Mouse (Mus musculus): Measurements from ENCODE around the gene Ppm1h.
A peak's percentile ranks its signal among the peaks of the same experiment; 100 is the strongest.

The Ppm1h gene

GRCm38 (mm10) chr10:122698347-122698746, 19.8 kb downstream of the Ppm1h start:
- DNase-seq (ENCODE audit: low spot score in 2 of 2): no peak

GRCm38 (mm10) chr10:122704901-122705300, 26.3 kb downstream of the Ppm1h start:
- DNase-seq (ENCODE audit: low spot score in 2 of 2): no peak

GRCm38 (mm10) chr10:122705457-122705856, 26.9 kb downstream of the Ppm1h start:
- no peak for DNase-seq (ENCODE audit: low spot score in 2 of 2)

- no peak for DNase-seq (ENCODE audit: low spot score in 2 of 2)
These were observed 32.8 kb downstream of the Ppm1h start for GRCm38 (mm10) chr10:122711381-122711811.

- DNase-seq (ENCODE audit: low spot score in 2 of 2): no peak
These were observed 33.7 kb downstream of the Ppm1h start for GRCm38 (mm10) chr10:122712307-122712706.

GRCm38 (mm10) chr10:122715856-122716255, 37.3 kb downstream of the Ppm1h start:
- peak; percentile 49 to 70 for DNase-seq (ENCODE audit: low spot score in 2 of 2)

- no peak for DNase-seq (ENCODE audit: low spot score in 2 of 2)
These were observed 37.7 kb downstream of the Ppm1h start for GRCm38 (mm10) chr10:122716286-122716685.

- DNase-seq (ENCODE audit: low spot score in 2 of 2): no peak
These were observed 38.3 kb downstream of the Ppm1h start for GRCm38 (mm10) chr10:122716739-122717474.

- peak; percentile 57 to 75 for DNase-seq (ENCODE audit: low spot score in 2 of 2)
These were observed 39.3 kb downstream of the Ppm1h start for GRCm38 (mm10) chr10:122717754-122718415.

GRCm38 (mm10) chr10:122718951-122719350, 40.4 kb downstream of the Ppm1h start:
- no peak for DNase-seq (ENCODE audit: low spot score in 2 of 2)

- DNase-seq (ENCODE audit: low spot score in 2 of 2): no peak
These were observed 43.5 kb downstream of the Ppm1h start for GRCm38 (mm10) chr10:122722111-122722510.

GRCm38 (mm10) chr10:122724692-122725091, 46.1 kb downstream of the Ppm1h start:
- peak in 1 of 2 experiments; percentile 72 for DNase-seq (ENCODE audit: low spot score in 2 of 2)

GRCm38 (mm10) chr10:122727228-122727627, 48.7 kb downstream of the Ppm1h start:
- DNase-seq (ENCODE audit: low spot score in 2 of 2): no peak

- DNase-seq (ENCODE audit: low spot score in 2 of 2): no peak
These were observed 49.6 kb downstream of the Ppm1h start for GRCm38 (mm10) chr10:122728172-122728571.

- no peak for DNase-seq (ENCODE audit: low spot score in 2 of 2)
These were observed 53.6 kb downstream of the Ppm1h start for GRCm38 (mm10) chr10:122732146-122732545.

- DNase-seq (ENCODE audit: low spot score in 2 of 2): no peak
These were observed 56.0 kb downstream of the Ppm1h start for GRCm38 (mm10) chr10:122734521-122734920.

- DNase-seq (ENCODE audit: low spot score in 2 of 2): no peak
These were observed 56.8 kb downstream of the Ppm1h start for GRCm38 (mm10) chr10:122735284-122735784.

- no peak for DNase-seq (ENCODE audit: low spot score in 2 of 2)
These were observed 58.3 kb downstream of the Ppm1h start for GRCm38 (mm10) chr10:122736835-122737234.

- no peak for DNase-seq (ENCODE audit: low spot score in 2 of 2)
These were observed 60.0 kb downstream of the Ppm1h start for GRCm38 (mm10) chr10:122738526-122738925.

GRCm38 (mm10) chr10:122739037-122739436, 60.5 kb downstream of the Ppm1h start:
- peak in 1 of 2 experiments; percentile 16 for DNase-seq (ENCODE audit: low spot score in 2 of 2)

GRCm38 (mm10) chr10:122740117-122740516, 61.6 kb downstream of the Ppm1h start:
- peak in 1 of 2 experiments; percentile 21 for DNase-seq (ENCODE audit: low spot score in 2 of 2)

- DNase-seq (ENCODE audit: low spot score in 2 of 2): peak in 1 of 2 experiments; percentile 32
These were observed 62.6 kb downstream of the Ppm1h start for GRCm38 (mm10) chr10:122741191-122741590.

GRCm38 (mm10) chr10:122742136-122742535, 63.6 kb downstream of the Ppm1h start:
- DNase-seq (ENCODE audit: low spot score in 2 of 2): peak in 1 of 2 experiments; percentile 12

All from right cerebral cortex, postnatal 10 days (tissue).